Mouse (Mus musculus): ENCODE data around the gene Ntn1. TPM values are rescaled to one million over a fixed set of nuclear protein-coding genes. Genes with fewer than 3 reads are reported as not detected.

Gene Ntn1
- polyA plus RNA-seq, 1 experiment from 2014 or later: 25.7 TPM

DNA sequence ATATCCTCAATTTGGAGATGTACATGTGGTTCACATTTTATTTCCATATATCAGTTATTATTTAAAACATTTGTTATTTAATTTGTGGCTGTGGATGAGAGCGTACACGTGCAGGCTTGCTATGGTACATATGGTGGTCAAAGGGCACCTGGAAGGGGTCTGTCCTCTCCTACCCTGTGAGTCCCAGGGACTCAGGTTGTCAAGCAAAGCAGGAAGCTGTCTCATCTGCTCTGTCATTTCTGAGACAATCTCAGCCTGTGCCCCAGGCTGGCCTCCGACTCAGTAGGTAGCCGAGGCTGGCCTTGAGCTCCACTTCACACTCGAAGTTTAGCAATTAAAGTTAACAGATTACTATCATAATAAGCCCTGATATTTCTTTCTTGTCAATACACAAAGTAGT is 32.9 kb upstream of the Ntn1 start:
- H3K9me3 ChIP-seq (replicated peaks): no peaks in the 10 kb centered on the region
- H3K4me1 ChIP-seq: peaks cover 14% of the 10 kb centered on the region
- peaks cover 20% of the 10 kb centered on the region; the same call in 1 of the 2 replicates for H3K27me3 ChIP-seq (replicated peaks)
- H3K36me3 ChIP-seq: no peaks in the 10 kb centered on the region
- 89% methylated on average over 5 of the region's 5 CpGs for WGBS
- H3K27ac ChIP-seq (replicated peaks): no peak overlapping the region
- no peak overlapping the region for H3K4me3 ChIP-seq (replicated peaks)
- H3K4me2 ChIP-seq: no peak overlapping the region
- ATAC-seq (ENCODE audit: low FRiP score): no peak
- no peak overlapping the region for H3K9ac ChIP-seq (replicated peaks)

DNA sequence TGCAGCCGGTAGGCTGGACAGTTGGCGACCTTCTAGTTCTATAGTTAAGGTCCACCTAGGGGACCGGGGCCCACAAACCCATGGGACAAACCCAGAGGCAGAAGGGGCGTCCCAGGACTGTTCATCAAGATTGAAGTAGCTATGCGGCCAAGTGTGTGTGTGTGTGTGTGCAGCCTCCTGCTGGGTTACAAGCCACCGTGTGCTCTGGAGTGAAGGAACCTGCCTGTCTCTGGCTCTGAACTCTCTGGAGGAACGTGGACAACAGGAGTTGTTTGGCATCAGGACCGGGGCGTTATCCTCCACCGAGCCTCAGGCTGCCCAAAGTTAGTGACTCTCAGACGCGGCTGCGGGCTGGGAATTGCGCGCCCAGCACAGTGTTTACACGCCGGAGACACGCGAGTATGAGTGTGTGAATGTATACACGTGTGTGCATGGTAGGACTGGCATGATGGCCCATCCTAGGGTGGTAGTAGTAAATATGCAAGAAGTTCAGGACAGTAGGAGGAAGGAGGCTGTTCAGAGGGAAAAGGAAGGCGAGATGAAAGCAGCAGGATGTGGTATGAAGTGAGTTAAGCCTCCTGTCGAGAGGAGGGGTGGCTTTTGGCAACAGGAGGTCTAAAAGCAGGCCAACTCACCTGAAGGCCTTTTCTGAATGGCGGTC is 31.9 kb upstream of the Ntn1 start:
- peaks cover 20% of the 10 kb centered on the region; the same call in 1 of the 2 replicates for H3K27me3 ChIP-seq (replicated peaks)
- ATAC-seq (ENCODE audit: low FRiP score): peak; percentile 17; the same call in 1 of the 2 replicates
- 35% methylated on average over 23 of the region's 23 CpGs for WGBS

DNA sequence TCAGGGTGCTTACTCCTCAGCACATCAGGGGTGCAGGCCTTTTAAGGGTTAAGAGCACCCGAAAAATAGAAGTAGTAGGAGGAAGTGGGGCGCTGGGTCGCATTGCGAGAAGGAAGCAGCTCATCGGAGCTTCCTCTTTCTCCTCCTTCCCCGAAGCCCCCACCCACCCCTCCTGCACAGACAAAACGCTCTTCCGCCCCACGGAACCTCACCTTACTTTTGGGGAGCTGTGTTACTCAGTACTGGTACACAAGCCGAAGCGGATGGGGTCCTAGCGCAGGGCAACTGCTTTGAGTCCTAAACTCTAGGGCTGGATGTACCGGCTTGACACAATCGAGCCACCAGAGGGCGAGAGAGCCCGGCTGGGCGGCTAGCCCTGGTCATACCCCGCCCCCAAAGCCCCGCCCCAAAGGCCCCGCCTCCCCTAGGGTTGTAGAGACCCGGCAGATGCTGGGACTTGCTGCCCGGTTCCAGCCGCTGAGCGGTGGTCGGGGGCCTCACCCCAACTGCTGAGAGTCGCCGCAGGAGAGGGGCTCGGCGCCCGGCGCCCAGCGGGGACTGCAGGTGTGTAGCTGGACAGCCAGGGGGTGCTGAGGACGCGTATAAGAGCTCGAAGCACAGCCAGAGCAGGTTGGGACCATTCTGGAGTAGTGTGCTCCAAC is 31.2 kb upstream of the Ntn1 start, which contains the start of gene Pik3r5:
TSS of gene Pik3r5 (plus strand) at position 423 of the 662 bp plus-strand sequence.
- peaks cover 14% of the 10 kb centered on the region for H3K4me1 ChIP-seq
- peaks cover 20% of the 10 kb centered on the region; the same call in 1 of the 2 replicates for H3K27me3 ChIP-seq (replicated peaks)
- H3K4me3 ChIP-seq (replicated peaks): peak within 1 kb of the TSS; percentile 42
- no peak within 1 kb of the TSS for H3K27ac ChIP-seq (replicated peaks)
- ATAC-seq (ENCODE audit: low FRiP score): peak; percentile 70
- 9% methylated on average over 35 of the region's 35 CpGs for WGBS
- no peak within 1 kb of the TSS; the same call in 1 of the 2 replicates for H3K9ac ChIP-seq (replicated peaks)
- peak within 1 kb of the TSS; percentile 64 for H3K4me2 ChIP-seq
- no peaks in the 10 kb centered on the region for H3K9me3 ChIP-seq (replicated peaks)
- H3K36me3 ChIP-seq: no peaks in the 10 kb centered on the region

More for the DNA sequence above, 31.9 kb upstream of the Ntn1 start:
- Histone ChIP-seq H3K4me3 (replicated peaks) (peak overlapping the region; percentile 42), H3K36me3 (no peaks in the 10 kb centered on the region), H3K9ac (replicated peaks) (no peak overlapping the region; the same call in 1 of the 2 replicates), H3K9me3 (replicated peaks) (no peaks in the 10 kb centered on the region), H3K4me1 (peaks cover 14% of the 10 kb centered on the region), H3K4me2 (peak overlapping the region; percentile 64), H3K27ac (replicated peaks) (no peak overlapping the region)

DNA sequence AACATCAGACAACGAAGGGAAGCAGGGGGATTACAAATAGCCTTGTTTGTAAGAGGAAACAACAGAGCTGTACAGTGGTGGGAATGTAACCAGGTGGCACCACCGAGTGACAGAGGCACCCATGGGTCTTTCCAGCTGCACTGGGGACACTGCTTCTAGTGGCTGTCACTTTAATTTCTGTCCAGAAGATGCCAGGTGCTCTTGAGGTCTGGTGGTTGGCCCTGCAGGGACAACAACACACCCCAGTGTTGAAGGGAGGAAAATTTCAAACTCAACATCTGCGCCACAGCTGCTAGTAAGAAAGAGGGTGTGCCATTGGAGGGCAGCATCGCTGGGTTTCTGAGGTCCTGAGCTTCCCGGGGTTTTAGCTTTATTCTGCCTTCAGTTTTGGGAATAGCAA is 30.0 kb upstream of the Ntn1 start:
- Histone ChIP-seq H3K36me3 (no peaks in the 10 kb centered on the region), H3K27ac (replicated peaks) (no peak overlapping the region), H3K27me3 (replicated peaks) (peaks cover 20% of the 10 kb centered on the region; the same call in 1 of the 2 replicates), H3K4me3 (replicated peaks) (no peak overlapping the region), H3K4me2 (no peak overlapping the region), H3K4me1 (peaks cover 14% of the 10 kb centered on the region), H3K9me3 (replicated peaks) (no peaks in the 10 kb centered on the region), H3K9ac (replicated peaks) (no peak overlapping the region)
- 75% methylated on average over 5 of the region's 5 CpGs for WGBS
- no peak for ATAC-seq (ENCODE audit: low FRiP score)

DNA sequence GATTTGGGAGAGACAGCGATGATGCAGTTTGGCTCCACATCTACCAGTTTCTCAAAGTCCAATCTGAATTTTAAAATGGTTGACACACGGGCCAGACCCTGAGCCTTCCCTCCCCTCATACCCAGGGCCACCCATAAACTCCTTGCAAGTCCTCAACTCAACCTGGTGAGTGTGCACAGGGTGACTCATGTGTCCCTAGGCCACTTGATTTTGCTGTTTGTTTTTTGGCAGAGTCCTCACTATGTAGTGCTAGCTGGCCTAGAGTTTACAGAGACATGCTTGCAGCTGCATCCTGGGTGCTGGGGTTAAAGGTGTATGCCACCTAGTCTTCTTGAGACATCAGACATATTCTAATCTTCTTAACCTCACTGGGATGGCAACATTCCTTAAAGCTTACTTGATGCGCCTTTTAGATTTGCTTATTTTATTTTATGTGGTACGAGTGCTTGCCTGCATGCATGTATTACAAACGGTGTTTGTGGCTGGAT is 26.5 kb upstream of the Ntn1 start:
- Histone ChIP-seq H3K9ac (replicated peaks) (no peak overlapping the region), H3K9me3 (replicated peaks) (no peaks in the 10 kb centered on the region), H3K4me2 (no peak overlapping the region), H3K4me3 (replicated peaks) (no peak overlapping the region), H3K27me3 (replicated peaks) (peaks cover 14% of the 10 kb centered on the region; the same call in 1 of the 2 replicates), H3K4me1 (peaks cover 7% of the 10 kb centered on the region; the same call in 1 of the 2 replicates), H3K36me3 (no peaks in the 10 kb centered on the region), H3K27ac (replicated peaks) (no peak overlapping the region)
- ATAC-seq (ENCODE audit: low FRiP score): no peak
- 84% methylated on average over 5 of the region's 5 CpGs for WGBS

DNA sequence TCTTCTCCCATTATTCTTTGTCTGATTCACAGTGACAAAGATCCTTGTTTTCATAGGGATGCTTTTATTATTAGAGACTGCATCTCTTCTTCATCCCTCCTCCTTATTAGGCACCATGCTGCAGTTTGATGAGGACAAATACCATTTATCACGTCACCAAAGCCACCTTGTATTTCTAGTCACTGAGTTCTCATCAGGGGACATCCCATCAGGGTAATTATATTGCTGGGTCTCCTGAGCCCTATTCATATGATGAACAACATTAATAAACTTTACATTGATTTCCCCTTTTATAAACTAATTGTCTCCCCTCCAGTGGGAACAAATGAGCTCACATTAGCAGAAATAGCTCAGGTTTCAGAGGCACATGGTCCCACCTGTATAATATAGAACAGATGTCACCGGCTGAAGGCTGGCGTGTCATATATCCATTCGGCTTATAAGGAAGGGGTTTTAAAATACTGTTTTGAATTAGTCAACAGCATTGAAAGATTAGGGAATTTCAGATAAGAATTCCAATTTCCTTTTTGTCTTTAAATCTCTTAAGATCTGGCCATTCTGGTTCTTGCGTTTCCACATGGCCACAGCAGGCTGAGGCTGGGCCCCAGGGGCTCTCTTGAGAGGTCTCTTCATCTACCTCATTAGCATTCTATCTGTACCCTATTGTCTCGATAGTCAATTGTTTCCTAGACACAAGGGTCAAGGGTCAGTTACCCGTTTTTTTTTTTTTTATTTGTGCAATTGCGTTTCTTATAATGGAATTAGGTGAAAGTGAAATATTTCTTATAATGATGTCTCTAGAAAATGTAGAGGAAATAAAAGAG is 25.1 kb upstream of the Ntn1 start:
- H3K27ac ChIP-seq (replicated peaks): 0 out of 2 replicates have a peak overlapping the region, but pooled peaks have one; percentile 58
- no peak overlapping the region for H3K4me2 ChIP-seq
- H3K36me3 ChIP-seq: no peaks in the 10 kb centered on the region
- no peak overlapping the region for H3K4me3 ChIP-seq (replicated peaks)
- H3K9ac ChIP-seq (replicated peaks): no peak overlapping the region
- H3K27me3 ChIP-seq (replicated peaks): 0 out of 2 replicates have a peak, but pooled peaks cover 7% of the 10 kb centered on the region
- no peaks in the 10 kb centered on the region for H3K9me3 ChIP-seq (replicated peaks)
- no peaks in the 10 kb centered on the region for H3K4me1 ChIP-seq
- ATAC-seq (ENCODE audit: low FRiP score): no peak
- 21% methylated on average over 8 of the region's 8 CpGs for WGBS

DNA sequence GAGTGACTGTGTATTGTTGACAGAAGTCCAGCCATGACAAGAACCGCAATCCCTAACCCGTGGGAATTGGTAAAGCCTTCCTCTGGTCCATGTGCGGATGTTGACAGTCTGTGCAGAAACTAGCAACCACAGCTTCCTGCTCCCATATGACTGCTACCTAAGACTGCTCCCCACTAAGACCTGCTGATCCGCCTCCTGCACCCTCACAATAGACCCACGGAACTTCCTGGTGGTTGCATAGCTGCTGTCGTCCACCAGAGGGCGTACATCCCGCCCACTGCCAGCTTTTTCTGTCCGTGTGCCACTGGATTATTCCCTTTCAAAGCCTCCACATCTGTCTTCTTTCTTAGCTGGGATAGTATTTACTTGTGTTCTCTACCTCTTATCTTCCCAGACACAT is 17.2 kb upstream of the Ntn1 start:
- no peak for ATAC-seq (ENCODE audit: low FRiP score)
- 38% methylated on average over 9 of the region's 9 CpGs for WGBS
- Histone ChIP-seq H3K4me2 (no peak overlapping the region), H3K27ac (replicated peaks) (no peak overlapping the region), H3K4me1 (no peaks in the 10 kb centered on the region), H3K27me3 (replicated peaks) (no peaks in the 10 kb centered on the region), H3K9me3 (replicated peaks) (no peaks in the 10 kb centered on the region), H3K4me3 (replicated peaks) (no peak overlapping the region), H3K36me3 (no peaks in the 10 kb centered on the region), H3K9ac (replicated peaks) (no peak overlapping the region)

DNA sequence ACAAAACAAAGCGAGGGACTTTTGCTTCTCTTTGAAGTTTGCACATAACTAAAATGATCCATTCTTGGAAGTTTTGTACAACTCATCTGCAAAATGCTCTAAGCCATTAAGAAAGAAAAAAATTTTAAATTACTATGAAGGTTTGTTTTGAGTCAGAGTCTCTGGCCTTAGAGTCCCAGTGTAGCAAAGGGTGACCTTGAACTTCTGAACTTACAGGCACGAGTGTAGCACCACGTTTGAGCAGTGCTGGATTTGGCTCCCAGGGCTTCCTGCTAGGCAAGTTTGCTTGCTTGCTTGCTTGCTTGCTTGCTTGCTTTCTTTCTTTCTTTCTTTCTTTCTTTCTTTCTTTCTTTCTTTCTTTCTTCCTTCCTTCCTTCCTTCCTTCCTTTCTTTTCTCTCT is 16.4 kb upstream of the Ntn1 start:
- H3K27ac ChIP-seq (replicated peaks): no peak overlapping the region
- H3K9me3 ChIP-seq (replicated peaks): no peaks in the 10 kb centered on the region
- no peak overlapping the region for H3K9ac ChIP-seq (replicated peaks)
- H3K4me1 ChIP-seq: no peaks in the 10 kb centered on the region
- 76% methylated on average over 3 of the region's 3 CpGs for WGBS
- H3K36me3 ChIP-seq: no peaks in the 10 kb centered on the region
- ATAC-seq (ENCODE audit: low FRiP score): no peak
- no peaks in the 10 kb centered on the region for H3K27me3 ChIP-seq (replicated peaks)
- H3K4me3 ChIP-seq (replicated peaks): no peak overlapping the region
- no peak overlapping the region for H3K4me2 ChIP-seq

DNA sequence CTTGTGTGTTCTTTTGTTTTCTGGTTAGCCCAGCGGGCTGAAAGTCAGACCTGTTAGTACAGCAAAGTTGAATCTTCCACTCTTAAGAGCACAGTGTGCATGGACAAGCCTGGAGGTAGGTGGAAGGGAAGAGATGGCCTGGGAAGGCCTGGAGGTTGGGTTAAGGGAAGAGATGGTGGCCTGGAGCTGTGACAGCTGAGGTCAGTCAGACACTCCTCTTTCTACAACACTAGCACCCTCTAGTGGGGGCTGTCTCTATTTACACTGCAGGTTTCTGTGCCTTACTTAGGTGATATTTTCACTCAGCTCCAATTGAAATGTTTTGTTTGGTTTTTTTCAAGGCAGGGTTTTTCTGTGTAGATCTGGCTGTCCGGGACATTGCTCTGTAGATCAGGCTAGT is 7.5 kb upstream of the Ntn1 start:
- Histone ChIP-seq H3K4me2 (no peak overlapping the region), H3K9ac (replicated peaks) (no peak overlapping the region), H3K9me3 (replicated peaks) (no peaks in the 10 kb centered on the region), H3K27ac (replicated peaks) (no peak overlapping the region), H3K4me3 (replicated peaks) (no peak overlapping the region), H3K36me3 (no peaks in the 10 kb centered on the region), H3K27me3 (replicated peaks) (0 out of 2 replicates have a peak, but pooled peaks cover 12% of the 10 kb centered on the region), H3K4me1 (no peaks in the 10 kb centered on the region)
- ATAC-seq (ENCODE audit: low FRiP score): no peak
- WGBS: 57% methylated on average over 2 of the region's 2 CpGs

DNA sequence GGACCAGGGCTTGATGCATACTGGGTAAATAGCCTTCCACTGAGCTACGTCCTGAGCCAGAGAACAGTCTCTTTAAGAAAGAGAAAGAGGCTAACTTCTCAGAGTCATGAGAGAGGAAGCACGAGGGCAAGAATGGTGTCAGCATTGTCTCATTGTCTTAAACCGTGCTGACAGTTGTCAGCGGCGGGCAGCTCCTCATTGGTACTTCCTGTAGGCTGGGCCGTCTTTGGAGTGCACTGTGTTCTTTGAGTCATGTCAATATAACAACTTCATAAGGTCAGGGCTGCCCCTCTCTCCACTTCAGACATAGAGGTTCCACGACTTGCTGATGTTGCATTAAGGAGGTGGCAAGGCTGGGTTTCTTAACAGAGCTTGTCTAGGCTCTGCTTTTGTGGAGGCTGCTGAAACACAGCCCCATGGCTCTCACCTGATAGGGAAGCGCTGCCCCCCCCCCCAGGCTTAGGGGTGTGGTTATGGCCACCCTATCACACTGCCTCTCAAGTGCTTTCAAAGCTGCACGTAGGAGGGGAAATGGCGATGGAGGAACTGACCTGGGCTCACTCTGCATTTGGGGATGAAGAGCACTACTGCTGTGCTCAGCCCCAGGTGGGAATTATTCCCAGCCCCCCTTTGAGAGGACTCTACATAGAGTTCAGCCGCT is 6.8 kb upstream of the Ntn1 start:
- no peak overlapping the region for H3K9ac ChIP-seq (replicated peaks)
- no peak overlapping the region for H3K4me2 ChIP-seq
- H3K4me1 ChIP-seq: no peaks in the 10 kb centered on the region
- H3K36me3 ChIP-seq: no peaks in the 10 kb centered on the region
- H3K27ac ChIP-seq (replicated peaks): no peak overlapping the region
- H3K4me3 ChIP-seq (replicated peaks): no peak overlapping the region
- H3K9me3 ChIP-seq (replicated peaks): no peaks in the 10 kb centered on the region
- WGBS: 71% methylated on average over 11 of the region's 11 CpGs
- ATAC-seq (ENCODE audit: low FRiP score): no peak
- 0 out of 2 replicates have a peak, but pooled peaks cover 12% of the 10 kb centered on the region for H3K27me3 ChIP-seq (replicated peaks)

DNA sequence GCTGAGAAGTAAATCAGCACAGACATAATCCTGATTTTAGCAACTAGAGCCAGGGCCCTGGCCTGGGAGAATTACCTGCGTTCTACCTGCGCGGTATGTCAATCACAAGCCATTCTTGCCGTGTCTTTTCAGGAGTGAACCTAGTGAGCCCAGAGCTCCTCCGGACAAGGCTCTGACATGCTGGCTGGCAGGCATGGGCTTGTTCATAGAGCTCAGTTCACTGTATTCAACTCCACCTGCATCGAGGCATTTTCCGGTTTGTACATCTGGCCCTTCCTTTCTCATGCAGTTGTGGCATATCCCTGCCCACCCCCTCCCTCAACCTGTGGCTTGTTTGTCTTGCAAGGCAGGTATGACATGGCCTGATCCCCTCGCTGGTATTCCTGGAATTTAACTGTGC is 5.0 kb upstream of the Ntn1 start:
- Histone ChIP-seq H3K4me3 (replicated peaks) (no peak overlapping the region), H3K36me3 (no peaks in the 10 kb centered on the region), H3K27ac (replicated peaks) (no peak overlapping the region), H3K4me2 (no peak overlapping the region), H3K4me1 (peaks cover 3% of the 10 kb centered on the region), H3K27me3 (replicated peaks) (peaks cover 20% of the 10 kb centered on the region; the same call in 1 of the 2 replicates), H3K9ac (replicated peaks) (no peak overlapping the region), H3K9me3 (replicated peaks) (no peaks in the 10 kb centered on the region)
- ATAC-seq (ENCODE audit: low FRiP score): no peak
- WGBS: 96% methylated on average over 8 of the region's 8 CpGs

All from neural tube, embryonic 15.5 days (tissue).